Mouse (Mus musculus): ENCODE data around the gene Gm21969. TPM values are rescaled to one million over a fixed set of nuclear protein-coding genes. Genes with fewer than 3 reads are reported as not detected.

The Gm21969 gene
- polyA plus RNA-seq, 1 experiment: not detected

DNA sequence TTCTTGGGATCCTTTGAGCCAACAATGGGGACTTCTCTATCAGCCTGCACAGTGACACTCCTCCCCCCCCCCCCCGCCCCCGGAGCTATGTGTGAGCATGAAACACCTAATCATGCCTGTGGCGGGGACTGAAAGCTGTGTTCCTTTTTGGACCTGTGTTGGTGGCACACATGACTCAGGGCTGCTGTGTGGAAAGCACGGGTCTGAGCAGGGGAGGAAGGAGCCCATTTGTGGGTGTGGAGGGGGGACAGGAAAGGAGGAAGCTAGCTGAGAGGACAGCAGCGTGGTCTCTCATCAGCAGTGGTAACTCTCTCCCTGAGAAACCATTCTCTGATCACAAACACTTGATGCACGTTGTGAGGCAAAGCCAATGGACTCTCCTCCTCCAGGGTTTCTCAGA is 37.8 kb downstream of the Gm21969 start:
- whole genome bisulfite sequencing: 70% methylated on average over 6 of the region's 6 CpGs
- no peak for DNase-seq (ENCODE audit: low read depth, low spot score)

DNA sequence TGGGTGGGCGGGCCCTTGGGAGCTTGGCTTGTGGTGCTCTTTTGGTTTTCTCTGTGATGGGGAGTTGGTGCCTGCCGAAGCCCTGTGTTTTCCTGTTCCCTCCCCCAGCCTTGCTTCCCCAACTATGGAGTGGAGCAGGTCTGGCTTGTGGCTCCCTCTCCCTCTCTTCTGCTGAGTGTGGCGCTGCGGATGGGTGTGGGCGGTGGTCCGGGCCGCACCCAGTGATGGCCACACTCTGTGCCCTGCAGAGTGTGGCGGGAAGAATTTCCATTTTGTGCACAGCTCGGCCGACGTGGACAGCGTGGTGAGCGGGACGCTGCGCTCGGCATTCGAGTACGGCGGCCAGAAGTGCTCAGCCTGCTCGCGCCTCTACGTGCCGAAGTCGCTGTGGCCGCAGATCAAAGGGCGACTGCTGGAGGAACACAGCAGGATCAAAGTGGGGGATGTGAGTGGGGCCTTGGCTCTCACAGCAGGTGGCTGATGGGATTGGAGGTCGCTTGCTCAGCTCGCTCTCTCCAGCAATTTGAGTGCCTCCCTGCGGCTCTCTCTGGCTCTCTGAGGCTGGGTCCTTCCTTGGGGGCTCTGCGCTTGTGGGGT is 38.9 kb downstream of the Gm21969 start:
- DNase-seq (ENCODE audit: low read depth, low spot score): no peak
- WGBS: 42% methylated on average over 30 of the region's 30 CpGs

DNA sequence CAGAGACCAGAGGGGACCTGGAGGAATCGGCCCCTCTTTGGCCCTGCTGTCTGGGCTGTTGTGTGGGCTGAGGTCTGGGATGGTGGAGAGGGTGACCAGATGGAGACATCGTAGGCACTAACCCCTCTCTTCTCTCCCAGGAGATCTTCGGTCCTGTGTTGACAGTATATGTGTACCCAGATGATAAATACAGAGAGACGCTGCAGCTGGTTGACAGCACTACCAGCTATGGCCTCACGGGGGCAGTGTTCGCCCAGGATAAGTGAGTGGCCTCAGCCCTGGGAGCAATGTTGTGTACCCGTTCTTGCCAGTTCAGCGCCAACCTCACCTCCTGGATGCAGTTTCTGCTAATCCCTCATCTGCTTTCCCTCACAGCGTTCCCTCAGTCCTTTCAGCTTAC is 41.0 kb downstream of the Gm21969 start:
- WGBS: 19% methylated on average over 9 of the region's 9 CpGs
- DNase-seq (ENCODE audit: low read depth, low spot score): peak; percentile 40

DNA sequence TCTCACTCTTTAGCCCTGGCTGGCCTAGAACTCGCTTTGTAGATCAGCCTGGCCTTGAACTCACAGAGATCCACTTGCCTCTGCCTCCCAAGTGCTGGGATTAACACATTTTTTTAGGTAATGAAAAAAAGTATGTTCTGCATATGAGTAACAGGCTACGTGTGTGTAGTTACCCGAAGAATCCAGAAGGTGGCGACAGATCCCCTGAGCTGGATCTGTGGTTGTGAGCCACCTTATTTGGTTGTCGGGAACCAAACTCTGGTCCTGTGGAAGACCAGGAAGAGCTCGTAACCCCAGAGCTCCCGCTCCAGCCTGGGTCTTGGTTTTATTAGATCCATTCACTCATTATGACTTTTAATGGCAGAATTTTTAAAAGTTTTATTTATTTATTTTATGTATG is 43.9 kb downstream of the Gm21969 start:
- no peak for DNase-seq (ENCODE audit: low read depth, low spot score)
- WGBS: 94% methylated on average over 7 of the region's 7 CpGs

DNA sequence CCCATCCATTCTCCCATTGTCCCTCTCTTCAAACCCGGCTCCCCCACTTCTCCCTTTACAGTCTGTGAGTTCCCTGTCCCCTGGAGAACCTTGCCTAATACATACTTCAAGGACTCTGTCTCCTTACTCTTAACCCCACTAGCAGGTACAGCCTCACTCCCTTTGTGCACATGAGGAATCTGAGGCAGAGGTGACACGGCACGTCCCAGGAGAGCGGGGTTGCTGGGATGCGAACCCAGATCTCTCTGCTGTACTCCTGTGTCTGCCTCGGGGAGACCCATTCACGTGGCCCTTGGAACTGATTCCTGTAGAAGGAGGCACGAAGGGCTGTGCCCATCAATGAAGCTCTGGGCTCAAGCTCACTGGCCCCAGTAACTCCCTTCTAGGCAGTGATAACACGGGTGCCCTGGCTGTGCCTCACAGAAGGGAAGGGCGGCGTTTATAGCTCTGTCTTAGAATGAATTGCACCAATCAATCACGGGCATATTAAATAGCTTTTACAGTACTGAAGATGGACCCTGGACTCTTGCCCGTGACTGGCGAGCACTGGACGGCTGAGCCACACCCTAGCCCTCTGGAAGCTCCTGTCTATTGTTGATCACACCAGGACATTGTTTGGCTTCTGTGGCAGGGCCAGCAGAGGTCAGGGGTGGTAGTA is 47.2 kb downstream of the Gm21969 start:
- WGBS: 42% methylated on average over 15 of the region's 15 CpGs
- peak; percentile 84 for DNase-seq (ENCODE audit: low read depth, low spot score)

DNA sequence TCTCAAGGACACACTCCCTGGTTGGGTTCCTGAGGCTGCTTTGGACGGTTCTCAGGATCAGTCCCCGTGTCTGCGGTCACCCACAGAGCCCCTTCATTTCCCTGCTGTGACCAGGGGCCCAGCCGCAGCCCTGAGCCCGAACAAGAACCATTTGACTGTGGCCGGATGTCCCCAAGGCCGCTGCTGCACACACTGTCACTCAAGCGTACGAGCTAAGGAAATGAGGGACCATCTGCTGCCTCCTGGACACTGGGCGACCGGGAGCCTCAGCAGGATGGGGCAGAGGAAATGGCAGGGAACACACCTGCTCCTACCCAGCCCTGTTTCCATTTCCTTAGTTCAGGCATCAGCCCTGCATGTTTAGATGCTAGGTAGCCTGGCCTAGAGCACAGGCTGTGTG is 47.9 kb downstream of the Gm21969 start:
- 36% methylated on average over 11 of the region's 11 CpGs for WGBS
- no peak for DNase-seq (ENCODE audit: low read depth, low spot score)

DNA sequence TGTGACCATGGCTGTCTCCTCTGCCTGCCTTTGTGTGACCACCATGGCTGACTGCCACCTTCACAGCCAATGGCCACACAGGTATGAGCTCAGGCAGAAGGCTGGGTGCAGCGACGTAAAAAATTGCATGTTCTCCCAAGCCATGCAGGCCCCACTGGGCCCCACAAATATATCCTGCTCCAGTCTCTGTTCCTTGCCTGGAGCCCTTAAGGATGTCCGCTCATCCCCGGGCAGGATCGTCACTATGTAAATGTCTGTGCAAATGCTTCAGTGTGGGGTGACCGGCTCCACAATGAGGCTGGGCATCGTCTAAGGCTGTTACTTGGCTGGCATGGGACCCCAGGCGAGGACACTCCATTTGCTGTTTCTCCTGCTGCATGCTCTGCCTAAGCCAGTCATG is 50.3 kb downstream of the Gm21969 start, which contains the start of gene Tas1r2:
Gene Tas1r2 (plus strand): TSS at position 301 of the 400 bp plus-strand sequence.
- no peak for DNase-seq (ENCODE audit: low read depth, low spot score)
- WGBS: 86% methylated on average over 8 of the region's 8 CpGs

DNA sequence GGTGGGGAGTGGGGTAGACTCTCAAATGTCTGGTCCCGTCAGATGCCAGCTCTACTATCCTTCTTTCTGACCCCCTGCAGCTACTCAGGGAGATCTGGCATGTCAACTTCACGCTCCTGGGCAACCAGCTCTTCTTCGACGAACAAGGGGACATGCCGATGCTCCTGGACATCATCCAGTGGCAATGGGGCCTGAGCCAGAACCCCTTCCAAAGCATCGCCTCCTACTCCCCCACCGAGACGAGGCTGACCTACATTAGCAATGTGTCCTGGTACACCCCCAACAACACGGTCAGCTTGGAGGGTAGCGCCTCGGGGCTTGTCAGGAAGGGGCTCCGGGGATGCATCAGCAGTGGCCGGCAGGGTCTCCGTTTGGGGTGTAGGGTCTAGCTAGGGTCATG is 58.9 kb downstream of the Gm21969 start:
- 88% methylated on average over 14 of the region's 14 CpGs for WGBS
- no peak for DNase-seq (ENCODE audit: low read depth, low spot score)

DNA sequence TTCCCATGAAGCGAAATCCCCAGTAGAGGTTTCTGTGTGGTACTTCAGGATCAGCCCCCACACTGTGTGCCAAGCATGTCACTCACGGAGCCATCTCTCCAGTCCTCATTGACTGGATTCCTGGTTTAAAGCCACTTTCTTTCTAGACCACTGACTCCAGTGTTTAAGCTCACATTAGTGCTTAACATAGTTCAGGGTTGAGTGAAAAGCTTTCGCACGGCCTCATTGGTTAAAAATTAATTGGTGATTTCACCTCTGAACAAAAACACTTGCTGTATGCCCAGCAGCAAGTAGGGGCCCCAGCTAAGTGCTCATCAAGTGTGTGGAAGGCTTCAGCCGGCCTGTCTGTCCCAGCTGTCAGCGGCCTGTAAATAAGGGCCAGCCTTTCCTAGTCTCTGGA is 64.6 kb downstream of the Gm21969 start:
- no peak for DNase-seq (ENCODE audit: low read depth, low spot score)
- 53% methylated on average over 6 of the region's 6 CpGs for WGBS

DNA sequence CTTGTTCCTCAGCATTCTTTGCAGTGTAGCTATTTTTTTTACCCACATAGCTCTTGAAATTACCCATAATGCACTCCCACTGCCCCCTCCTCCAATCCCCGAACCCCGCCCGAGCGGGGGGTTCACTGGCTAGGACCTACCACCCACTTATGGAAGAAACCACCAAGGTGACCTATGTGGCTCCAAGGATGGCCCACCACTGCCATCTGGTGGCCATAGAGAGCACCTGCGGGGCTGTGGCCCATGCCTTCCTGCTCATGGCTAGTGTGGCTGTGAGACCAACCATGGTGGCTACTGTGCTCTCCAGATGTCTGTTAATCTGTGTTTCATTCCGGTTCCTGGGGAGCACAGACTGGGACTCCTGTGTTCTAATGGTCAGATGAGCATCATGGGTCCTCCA is 66.9 kb downstream of the Gm21969 start:
- peak; percentile 36 for DNase-seq (ENCODE audit: low read depth, low spot score)
- WGBS: 6% methylated on average over 6 of the region's 6 CpGs

DNA sequence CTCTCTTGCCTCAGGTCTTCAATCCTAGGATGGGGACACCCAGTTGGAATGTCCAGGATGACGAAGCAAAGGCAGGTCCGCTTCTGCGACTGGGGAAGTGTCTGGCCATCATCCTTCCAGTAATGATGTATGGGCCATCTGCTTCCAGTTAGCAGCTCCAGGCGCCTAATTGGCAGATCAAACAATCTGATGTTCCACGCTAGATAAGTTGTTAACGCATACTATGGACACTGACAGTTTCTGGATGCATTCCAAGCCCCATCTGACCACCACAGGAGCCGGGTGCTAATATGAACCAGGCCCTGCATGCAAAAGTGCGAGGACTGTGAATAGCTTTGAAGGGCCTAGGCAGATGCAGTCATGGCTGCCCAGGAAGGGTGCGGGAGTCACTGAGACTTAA is 72.7 kb downstream of the Gm21969 start:
- 67% methylated on average over 9 of the region's 9 CpGs for WGBS
- DNase-seq (ENCODE audit: low read depth, low spot score): no peak

DNA sequence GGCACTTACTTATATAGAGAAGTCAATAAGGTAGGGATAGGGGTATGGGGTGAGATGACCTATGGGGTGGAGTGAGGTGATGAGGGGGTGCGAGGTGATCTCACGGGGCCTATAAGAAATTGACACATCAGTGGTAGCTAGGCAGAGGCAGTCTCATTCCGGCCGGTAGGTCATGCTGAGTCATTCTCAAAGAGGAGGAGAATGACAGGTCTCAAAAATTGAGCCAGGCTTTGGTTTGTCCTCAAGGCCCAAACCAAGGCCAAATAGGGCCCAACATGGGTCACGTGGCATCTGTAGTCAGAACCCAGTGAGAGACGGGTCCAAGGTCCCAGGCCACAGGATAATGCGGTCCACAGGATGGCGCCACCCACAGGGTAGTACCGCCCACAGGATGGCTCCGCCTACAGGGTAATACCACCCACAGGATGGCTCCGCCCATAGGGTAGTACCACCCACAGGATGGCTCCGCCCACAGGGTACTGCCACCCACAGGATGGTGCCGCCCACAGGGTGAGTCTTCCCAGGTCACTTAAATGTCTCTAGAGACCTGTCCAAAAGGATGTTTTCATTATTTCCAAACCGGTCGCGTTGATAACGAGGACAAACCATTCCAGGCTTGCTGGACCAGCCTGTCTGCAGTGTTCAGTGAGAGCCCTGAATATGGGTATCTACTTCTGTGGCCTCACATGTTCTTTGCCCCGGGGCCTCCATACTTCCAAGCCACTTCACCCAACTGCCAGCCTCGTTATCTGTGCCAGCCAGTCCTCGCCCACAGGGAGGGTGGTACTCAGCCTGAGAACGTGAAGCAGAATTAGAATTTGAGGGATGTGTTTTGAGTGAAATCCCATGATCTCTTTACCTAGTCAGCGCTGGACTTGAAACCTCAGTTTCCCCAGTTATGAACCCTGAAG is 81.0 kb downstream of the Gm21969 start:
- WGBS: 78% methylated on average over 22 of the region's 22 CpGs
- DNase-seq (ENCODE audit: low read depth, low spot score): no peak

DNA sequence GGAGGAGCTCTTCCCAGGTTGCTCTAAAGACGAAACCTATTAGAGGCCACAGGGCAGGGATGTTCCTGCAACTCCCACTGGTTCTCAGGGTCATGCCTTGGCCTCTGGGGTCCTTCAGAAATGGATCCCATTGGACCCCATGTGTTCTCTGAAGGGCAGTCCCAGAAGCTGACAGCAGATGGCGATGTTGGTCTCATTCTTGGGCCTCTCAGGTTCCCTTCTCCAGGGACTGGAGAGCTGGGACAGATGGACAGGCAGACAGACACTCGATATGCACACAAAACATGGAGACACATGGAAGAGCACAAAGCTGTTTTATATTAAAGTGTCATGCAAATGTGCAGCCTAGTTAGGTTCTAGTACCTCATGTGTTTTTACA is 81.6 kb downstream of the Gm21969 start:
- WGBS: 11% methylated on average over 3 of the region's 3 CpGs
- DNase-seq (ENCODE audit: low read depth, low spot score): peak; percentile 21

DNA sequence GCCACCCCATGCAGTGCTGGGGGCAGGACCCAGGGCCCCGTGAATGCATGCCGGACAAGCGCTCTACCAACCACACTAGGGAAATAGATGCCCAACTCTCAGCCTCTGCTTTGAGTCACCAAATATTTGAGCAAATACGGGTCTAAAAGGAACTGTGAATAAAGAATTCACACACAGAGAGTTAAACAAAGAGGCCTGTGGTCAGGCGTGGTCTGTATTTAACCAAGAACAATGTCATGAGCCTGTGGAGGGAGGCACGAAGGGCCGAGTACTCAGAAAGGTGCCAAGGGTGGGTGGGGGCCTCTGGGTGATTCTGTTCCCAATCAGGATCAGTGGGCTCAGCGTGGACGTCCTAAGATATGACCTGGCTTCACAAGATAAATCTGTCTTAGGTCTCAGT is 85.1 kb downstream of the Gm21969 start:
- DNase-seq (ENCODE audit: low read depth, low spot score): no peak

DNA sequence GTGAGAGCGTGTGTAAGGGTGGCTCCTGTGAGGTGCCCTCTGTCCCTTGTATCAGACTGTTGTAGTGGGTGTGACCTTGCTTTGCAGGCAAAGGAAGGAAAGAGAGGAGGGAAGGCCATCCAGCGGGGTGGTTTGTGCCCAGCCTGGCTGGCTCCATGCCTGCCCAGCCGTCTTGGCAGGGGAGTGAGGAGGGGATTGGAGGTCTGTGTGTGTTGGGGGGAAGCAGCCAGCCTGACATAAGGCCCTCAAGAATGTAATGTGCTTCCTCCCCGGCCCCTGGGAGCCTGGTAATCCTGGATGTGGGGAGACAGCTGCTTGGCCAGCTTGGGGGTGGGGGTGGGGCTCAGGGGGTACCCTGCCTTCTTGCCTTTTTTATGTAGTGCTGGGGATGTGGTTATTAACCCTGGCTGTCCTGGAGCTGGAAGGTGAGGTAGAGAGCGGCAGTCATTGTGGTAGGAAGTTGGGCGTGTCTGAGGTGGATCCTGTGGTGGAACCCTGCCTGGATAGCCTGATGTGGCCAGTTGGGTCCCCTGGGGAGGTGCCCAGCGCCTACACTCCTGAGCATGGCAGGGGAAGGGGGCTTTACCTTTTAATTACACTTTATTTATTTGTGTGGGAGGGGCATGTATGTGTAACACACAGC is 86.8 kb downstream of the Gm21969 start:
- WGBS: 33% methylated on average over 7 of the region's 7 CpGs
- DNase-seq (ENCODE audit: low read depth, low spot score): no peak

More for the DNA sequence above, 85.1 kb downstream of the Gm21969 start:
- WGBS: 68% methylated on average over 9 of the region's 9 CpGs

DNA sequence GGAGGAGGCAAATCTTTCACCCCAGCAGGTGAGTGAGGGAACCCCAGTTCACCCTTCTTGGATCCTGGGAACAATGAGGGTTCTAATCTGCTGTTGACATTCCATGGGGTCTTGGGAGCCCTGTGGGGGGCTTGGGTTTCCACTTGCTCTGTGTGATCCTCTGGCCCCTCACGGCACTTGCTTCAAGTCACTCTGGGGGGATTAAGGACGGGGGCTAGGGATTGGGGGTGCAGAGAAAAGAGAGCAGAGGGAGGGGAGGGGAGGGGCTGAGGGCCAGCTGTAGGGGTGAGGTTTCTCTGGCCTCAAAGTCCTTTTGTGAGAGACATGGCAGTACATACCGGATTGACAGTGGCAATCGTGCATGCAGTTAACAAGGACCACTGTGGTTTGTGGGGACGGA is 90.3 kb downstream of the Gm21969 start:
- no peak for DNase-seq (ENCODE audit: low read depth, low spot score)
- 41% methylated on average over 5 of the region's 5 CpGs for WGBS

DNA sequence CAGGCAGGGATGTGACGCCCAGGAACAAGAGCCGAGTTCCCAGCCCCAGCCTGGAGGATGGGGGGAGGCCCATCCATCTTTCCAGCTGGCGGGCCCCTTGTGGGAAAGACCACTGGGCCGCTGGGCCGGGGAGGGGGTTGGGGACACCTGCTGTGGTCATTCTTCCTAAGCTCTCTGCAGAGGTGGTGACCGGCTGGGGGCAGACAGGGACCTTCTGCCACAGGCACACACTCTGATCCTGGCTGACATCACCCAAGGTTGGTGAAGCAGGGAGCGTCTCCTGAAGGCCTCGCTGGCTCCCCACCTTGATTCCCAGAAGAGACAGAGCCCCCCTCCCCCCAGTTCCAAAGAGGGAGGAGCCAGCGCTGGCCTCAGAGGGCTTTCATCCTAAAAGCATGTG is 94.8 kb downstream of the Gm21969 start:
- DNase-seq (ENCODE audit: low read depth, low spot score): no peak
- 6% methylated on average over 9 of the region's 9 CpGs for WGBS

DNA sequence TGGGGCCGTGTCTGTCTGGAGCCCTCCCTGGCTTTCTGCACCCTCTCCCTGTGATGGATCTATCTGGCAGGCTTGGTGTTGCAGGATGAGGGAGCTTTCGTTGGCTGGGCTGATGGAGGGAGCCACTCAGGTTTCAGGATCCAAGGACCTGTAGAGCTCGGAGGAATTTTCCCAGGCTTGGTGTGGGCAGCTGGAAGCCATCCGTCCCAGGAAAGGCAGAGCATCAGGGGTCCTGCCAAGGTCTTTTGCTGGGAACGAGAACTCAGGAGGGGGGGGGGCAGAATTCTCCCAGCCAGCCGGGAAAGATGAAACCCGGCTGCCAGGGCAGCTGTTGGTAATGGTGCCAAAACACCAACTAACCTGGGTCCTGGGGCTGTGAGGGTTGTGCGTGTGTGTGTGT is 95.6 kb downstream of the Gm21969 start:
- no peak for DNase-seq (ENCODE audit: low read depth, low spot score)
- 64% methylated on average over 8 of the region's 8 CpGs for WGBS

DNA sequence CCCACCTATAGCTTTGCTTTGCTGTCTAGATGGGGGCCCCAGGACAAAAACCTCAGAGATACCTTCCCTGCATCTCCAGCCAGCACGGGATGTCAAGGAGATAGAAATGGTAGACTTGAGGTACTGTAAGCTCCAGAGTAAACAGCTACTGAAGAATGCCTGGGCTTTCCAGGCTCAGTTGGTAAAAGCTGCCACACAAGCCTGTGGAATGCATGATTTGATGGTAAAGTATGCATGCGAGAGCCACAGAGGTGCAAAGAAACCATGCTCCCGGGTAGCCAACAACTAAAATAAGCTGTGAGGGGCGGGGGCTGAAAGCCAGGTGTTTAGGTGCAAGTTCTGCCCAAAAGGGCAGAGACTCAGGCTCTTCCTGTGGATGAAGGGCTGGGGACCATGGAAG is 99.9 kb downstream of the Gm21969 start:
- WGBS: 48% methylated on average over 4 of the region's 4 CpGs
- DNase-seq (ENCODE audit: low read depth, low spot score): no peak

DNA sequence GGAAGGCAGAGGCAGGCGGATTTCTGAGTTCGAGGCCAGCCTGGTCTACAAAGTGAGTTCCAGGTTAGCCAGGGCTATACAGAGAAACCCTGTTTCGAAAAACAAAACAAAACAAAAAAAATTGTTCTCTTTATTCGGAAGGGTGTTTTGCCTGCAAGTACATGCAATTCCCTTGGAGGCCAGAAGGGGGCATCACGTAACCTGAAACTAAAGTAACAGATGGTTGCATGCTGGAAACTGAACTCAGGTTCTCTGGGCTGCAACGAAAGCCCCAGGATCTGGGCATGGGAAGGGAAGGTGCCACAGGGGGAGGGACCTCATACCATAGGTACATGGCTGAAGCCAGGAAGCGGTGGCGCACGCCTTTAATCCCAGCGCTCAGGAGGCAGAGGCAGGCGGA is 100.5 kb downstream of the Gm21969 start:
- no peak for DNase-seq (ENCODE audit: low read depth, low spot score)
- WGBS: 79% methylated on average over 11 of the region's 11 CpGs
